Mouse (Mus musculus) olfactory bulb, adult 2 months (tissue): Measurements from ENCODE around the gene Srp68.

Source experiments
- CTCF ChIP-seq: fragments of 200-500 bp; IDR thresholded peaks from 2 replicates; pipeline ENCODE4 v1.5.1; 2012; ENCODE audit warnings: low read depth, mild to moderate bottlenecking, low read length, moderate library complexity; ENCODE audit not compliant: insufficient read depth
- POLR2A ChIP-seq: fragments of 200-500 bp; IDR thresholded peaks from 2 replicates; pipeline ENCODE4 v1.6.1; 2012; ENCODE audit warnings: mild to moderate bottlenecking, low read depth, low read length, moderate library complexity; ENCODE audit not compliant: insufficient read depth

DNA sequence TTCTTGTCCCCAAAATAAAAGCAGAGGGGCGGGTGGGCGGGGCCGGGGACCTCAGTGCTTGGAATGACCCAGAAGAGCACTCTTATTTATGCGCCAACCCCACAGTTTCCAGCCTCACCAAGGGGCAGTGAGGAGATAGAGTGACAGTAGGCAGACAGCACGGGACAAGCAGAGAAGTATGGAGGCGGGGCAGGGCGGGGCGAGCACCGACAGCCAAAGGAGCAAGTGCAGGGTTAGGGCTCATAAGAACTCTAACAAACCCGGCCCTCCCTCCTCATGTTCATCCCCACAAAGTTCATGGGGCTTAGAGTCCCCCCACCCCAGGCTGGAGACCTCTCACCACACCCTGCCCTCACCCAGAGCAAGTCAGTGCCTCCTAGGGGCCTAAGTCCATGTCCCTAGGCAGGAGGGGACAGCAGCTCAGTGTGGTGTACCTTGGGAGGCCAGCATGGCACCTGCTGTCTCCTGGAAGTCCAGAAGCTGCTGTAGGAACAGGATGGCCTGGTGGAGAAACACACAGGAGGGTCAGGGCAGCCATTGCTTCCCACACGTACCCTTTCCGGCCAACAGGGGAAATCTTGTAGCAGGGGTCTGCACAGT lies 19.6 kb upstream of the Srp68 start:
- TF ChIP-seq POLR2A, result no peak
- no peak for TF ChIP-seq CTCF
